Mouse (Mus musculus) hindbrain, postnatal 0 days (tissue): ENCODE results near the gene Mgat5. TPM values are rescaled to one million over a fixed set of nuclear protein-coding genes. Genes with fewer than 3 reads are reported as not detected.
A peak's percentile ranks its signal among the peaks of the same experiment; 100 is the strongest.

Experiments
- ATAC-seq: fragments of 200-750 bp; cut with Nextera tagmentation; 2 replicates; pipeline ENCODE4 v1.8.0; 2017; ENCODE audit warnings: mild to moderate bottlenecking, moderate TSS enrichment, moderate library complexity
- DNase-seq: peaks from one replicate; pipeline ENCODE4 v3.0.0-alpha.2; 2015; ENCODE audit warnings: low spot score
- H3K27ac ChIP-seq: fragments of 300-500 bp; sonication (generic); 2 replicates; pipeline ENCODE4 v1.5.1; 2014; ENCODE audit warnings: mild to moderate bottlenecking
- H3K27me3 ChIP-seq: fragments of 300-500 bp; sonication (generic); 2 replicates; pipeline ENCODE4 v1.6.1; 2014; ENCODE audit warnings: low read length, mixed read lengths; ENCODE audit not compliant: insufficient read depth
- H3K36me3 ChIP-seq: fragments of 300-500 bp; sonication (generic); 2 replicates; pipeline ENCODE4 v1.6.1; 2014; ENCODE audit warnings: low read length, mixed read lengths; ENCODE audit not compliant: insufficient read depth
- H3K4me1 ChIP-seq: fragments of 300-500 bp; sonication (generic); 2 replicates; pipeline ENCODE4 v1.6.1; 2014; ENCODE audit warnings: antibody characterized with exemption, low read length, mixed read lengths; ENCODE audit not compliant: insufficient read depth
- H3K4me2 ChIP-seq: fragments of 300-500 bp; sonication (generic); 2 replicates; pipeline ENCODE4 v1.6.1; 2014; ENCODE audit warnings: low read depth, mild to moderate bottlenecking, low read length, moderate library complexity, mixed read lengths
- H3K4me3 ChIP-seq: fragments of 300-500 bp; sonication (generic); 2 replicates; pipeline ENCODE4 v1.5.1; 2014; ENCODE audit warnings: low read length
- H3K9ac ChIP-seq: fragments of 300-500 bp; sonication (generic); replicated peaks from 2 replicates; pipeline ENCODE4 v1.6.1; 2014; ENCODE audit warnings: mild to moderate bottlenecking, low read length, moderate library complexity, mixed read lengths
- H3K9me3 ChIP-seq: fragments of 300-500 bp; sonication (generic); 2 replicates; pipeline ENCODE4 v1.6.1; 2016; ENCODE audit warnings: low read length, mixed read lengths
- CTCF ChIP-seq: IDR thresholded peaks from 2 replicates; pipeline ENCODE4 v1.5.1; 2016; ENCODE audit warnings: antibody characterized with exemption, control low read depth, low read depth
- WGBS: fragments of 180-500 bp; shearing (Covaris S2); extraction: QIAGEN DNeasy Blood & Tissue Kit; methylation state at CpG from one replicate; pipeline ENCODE4 v1.1.7; 2014; 5-methylcytosine and 5-hydroxymethylcytosine counted together
- polyA plus RNA-seq: library from polyadenylated mRNA; unstranded; fragments of >200 nt; fragmentation: Nextera tagmentation; extraction: Ambion mirVana; gene quantifications from 2 replicates; pipeline ENCODE4 v1.2.1, GENCODE M21; 2015
- total RNA-seq: library from RNA; depleted of rRNA; stranded (reverse); fragments of >200 nt; gene quantifications from 2 replicates; pipeline ENCODE4 v1.2.3, GENCODE M21; 2014

The Mgat5 gene
- total and polyA plus RNA-seq, 2 experiments from 2014 or later = 14.8 to 49.3 TPM

- no peak for TF ChIP-seq CTCF
- 55% methylated on average over 1 of the region's 1 CpGs for WGBS
- no peak overlapping the region for H3K9ac ChIP-seq
- H3K36me3 ChIP-seq = peaks cover 6% of the 10 kb centered on the region; the same call in 1 of the 2 replicates
- no peak overlapping the region for H3K27ac ChIP-seq
- H3K27me3 ChIP-seq = no peaks in the 10 kb centered on the region
- H3K4me3 ChIP-seq = no peak overlapping the region
- H3K4me2 ChIP-seq = no peak overlapping the region
- ATAC-seq = no peak
- no peak for DNase-seq
- peaks cover 15% of the 10 kb centered on the region for H3K4me1 ChIP-seq
- H3K9me3 ChIP-seq = no peaks in the 10 kb centered on the region
Measured at GRCm38 (mm10) chr1:127415896-127416295, 211.1 kb downstream of the Mgat5 start.

- Histone ChIP-seq H3K36me3 (peaks cover 6% of the 10 kb centered on the region; the same call in 1 of the 2 replicates), H3K4me3 (no peak overlapping the region), H3K4me2 (no peak overlapping the region), H3K4me1 (peaks cover 16% of the 10 kb centered on the region), H3K27me3 (no peaks in the 10 kb centered on the region), H3K9ac (no peak overlapping the region), H3K27ac (no peak overlapping the region), H3K9me3 (no peaks in the 10 kb centered on the region)
- no peak for DNase-seq
- ATAC-seq = no peak
- WGBS = 62% methylated on average over 1 of the region's 1 CpGs
- no peak for TF ChIP-seq CTCF
Measured at GRCm38 (mm10) chr1:127416971-127417370, 212.2 kb downstream of the Mgat5 start.

GRCm38 (mm10) chr1:127418916-127419575 is 214.2 kb downstream of the Mgat5 start:
- no peaks in the 10 kb centered on the region for H3K9me3 ChIP-seq
- no peak overlapping the region for H3K4me3 ChIP-seq
- H3K27me3 ChIP-seq = no peaks in the 10 kb centered on the region
- H3K27ac ChIP-seq = no peak overlapping the region
- no peak for ATAC-seq
- no peak for DNase-seq
- H3K36me3 ChIP-seq = no peaks in the 10 kb centered on the region; the same call in 1 of the 2 replicates
- no peak overlapping the region for H3K4me2 ChIP-seq
- peaks cover 23% of the 10 kb centered on the region for H3K4me1 ChIP-seq
- WGBS = 50% methylated on average over 4 of the region's 4 CpGs
- TF ChIP-seq CTCF = no peak
- H3K9ac ChIP-seq = no peak overlapping the region

GRCm38 (mm10) chr1:127419581-127419980 is 214.8 kb downstream of the Mgat5 start:
- no peak overlapping the region for H3K4me2 ChIP-seq
- WGBS = 30% methylated on average over 7 of the region's 7 CpGs
- DNase-seq (no peak), ATAC-seq (no peak)
- no peak overlapping the region for H3K27ac ChIP-seq
- TF ChIP-seq CTCF = no peak
- H3K9ac ChIP-seq = no peak overlapping the region
- H3K4me1 ChIP-seq = peaks cover 27% of the 10 kb centered on the region
- H3K36me3 ChIP-seq = no peaks in the 10 kb centered on the region; the same call in 1 of the 2 replicates
- no peak overlapping the region for H3K4me3 ChIP-seq
- no peaks in the 10 kb centered on the region for H3K9me3 ChIP-seq
- no peaks in the 10 kb centered on the region for H3K27me3 ChIP-seq

- TF ChIP-seq CTCF = no peak
- H3K9ac ChIP-seq = no peak overlapping the region
- 0 out of 2 replicates have a peak overlapping the region, but pooled peaks have one; percentile 16 for H3K4me2 ChIP-seq
- no peaks in the 10 kb centered on the region; the same call in 1 of the 2 replicates for H3K36me3 ChIP-seq
- peaks cover 31% of the 10 kb centered on the region for H3K4me1 ChIP-seq
- ATAC-seq (0 out of 2 replicates have a peak, but pooled peaks have one; percentile 50), DNase-seq (peak; percentile 30)
- no peak overlapping the region for H3K4me3 ChIP-seq
- H3K9me3 ChIP-seq = no peaks in the 10 kb centered on the region
- no peak overlapping the region for H3K27ac ChIP-seq
- 30% methylated on average over 13 of the region's 13 CpGs for WGBS
- no peaks in the 10 kb centered on the region for H3K27me3 ChIP-seq
Measured at GRCm38 (mm10) chr1:127420383-127420782, 215.6 kb downstream of the Mgat5 start.

GRCm38 (mm10) chr1:127420795-127421194 is 216.0 kb downstream of the Mgat5 start:
- ATAC-seq (peak; percentile 18; the same call in 1 of the 2 replicates), DNase-seq (no peak)
- no peaks in the 10 kb centered on the region for H3K36me3 ChIP-seq
- H3K27me3 ChIP-seq = no peaks in the 10 kb centered on the region
- H3K9ac ChIP-seq = no peak overlapping the region
- H3K9me3 ChIP-seq = no peaks in the 10 kb centered on the region
- H3K4me1 ChIP-seq = peaks cover 31% of the 10 kb centered on the region
- TF ChIP-seq CTCF = no peak
- H3K27ac ChIP-seq = no peak overlapping the region
- 57% methylated on average over 15 of the region's 15 CpGs for WGBS
- no peak overlapping the region for H3K4me3 ChIP-seq
- 0 out of 2 replicates have a peak overlapping the region, but pooled peaks have one; percentile 16 for H3K4me2 ChIP-seq

- peaks cover 31% of the 10 kb centered on the region for H3K4me1 ChIP-seq
- 58% methylated on average over 4 of the region's 4 CpGs for WGBS
- ATAC-seq (no peak), DNase-seq (peak; percentile 56)
- no peak overlapping the region for H3K27ac ChIP-seq
- no peak overlapping the region for H3K4me3 ChIP-seq
- no peaks in the 10 kb centered on the region for H3K36me3 ChIP-seq
- H3K9ac ChIP-seq = no peak overlapping the region
- no peak overlapping the region for H3K4me2 ChIP-seq
- no peaks in the 10 kb centered on the region for H3K27me3 ChIP-seq
- no peak for TF ChIP-seq CTCF
- H3K9me3 ChIP-seq = no peaks in the 10 kb centered on the region
Measured at GRCm38 (mm10) chr1:127422565-127422964, 217.8 kb downstream of the Mgat5 start.
